Mouse (Mus musculus) thymus, postnatal 4 days (tissue): ENCODE results near the gene Six5.

Source experiments
- DNase-seq: peaks from one replicate; pipeline ENCODE4 v3.0.0; 2021

Six5 gene

DNA sequence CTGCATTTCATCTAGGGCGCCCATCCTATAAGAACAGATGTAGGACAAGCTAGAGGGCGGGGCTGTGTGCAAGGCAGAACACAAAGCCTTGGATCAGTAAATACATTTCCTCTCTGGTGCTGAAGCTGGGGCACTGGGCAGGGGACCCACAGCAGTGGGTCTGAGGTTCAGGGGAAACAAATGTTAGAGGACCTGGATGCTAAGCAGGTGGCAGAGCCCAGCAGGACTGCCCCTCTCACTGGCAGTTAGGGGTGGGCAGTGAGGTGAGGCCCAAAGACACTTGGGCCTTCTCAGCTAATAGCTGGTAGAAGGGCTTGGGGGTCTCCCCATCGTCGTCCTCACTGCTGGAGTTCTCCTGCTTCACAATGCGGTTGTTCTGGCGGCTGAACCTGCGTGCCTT is 4.4 kb downstream of the Six5 start:
- DNase-seq: no peak

DNA sequence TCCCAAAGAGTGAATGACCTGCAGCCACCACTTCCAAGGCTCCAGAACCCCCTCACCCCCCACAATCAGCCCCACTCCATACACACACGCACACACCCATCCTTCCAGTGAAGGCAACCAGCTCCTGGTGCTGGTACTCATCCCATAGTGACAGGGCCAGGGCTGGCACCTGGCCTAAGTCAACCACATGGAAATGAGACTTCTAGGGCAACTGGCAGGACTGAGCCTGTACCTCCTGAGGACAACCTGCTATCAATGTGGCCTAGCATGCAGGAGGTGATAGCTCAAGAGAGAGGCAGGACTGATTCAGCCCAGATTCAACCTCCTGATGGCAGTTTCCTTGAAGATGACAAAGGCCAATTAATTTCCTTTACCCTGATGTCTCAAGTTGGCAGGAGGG is 5.9 kb downstream of the Six5 start:
- no peak for DNase-seq

DNA sequence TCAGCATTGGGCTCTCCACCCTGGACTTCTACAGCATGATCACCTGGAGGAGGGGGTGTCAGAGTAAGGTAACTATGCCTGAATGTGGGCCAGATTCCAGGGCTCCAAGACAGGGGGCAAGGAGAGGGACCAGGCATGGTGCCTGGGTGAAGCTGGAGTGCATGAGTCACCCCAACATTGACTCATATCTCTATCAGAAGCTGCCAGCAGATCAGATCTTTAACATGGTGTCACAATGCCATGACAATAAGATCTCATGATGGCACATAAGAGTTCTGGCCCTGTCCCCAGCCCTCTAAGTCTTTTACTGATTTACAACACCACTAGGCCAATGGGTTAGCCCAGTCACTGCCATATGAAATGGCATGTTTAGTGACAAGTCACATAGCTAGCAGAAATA is 9.3 kb downstream of the Six5 start:
- DNase-seq: no peak

DNA sequence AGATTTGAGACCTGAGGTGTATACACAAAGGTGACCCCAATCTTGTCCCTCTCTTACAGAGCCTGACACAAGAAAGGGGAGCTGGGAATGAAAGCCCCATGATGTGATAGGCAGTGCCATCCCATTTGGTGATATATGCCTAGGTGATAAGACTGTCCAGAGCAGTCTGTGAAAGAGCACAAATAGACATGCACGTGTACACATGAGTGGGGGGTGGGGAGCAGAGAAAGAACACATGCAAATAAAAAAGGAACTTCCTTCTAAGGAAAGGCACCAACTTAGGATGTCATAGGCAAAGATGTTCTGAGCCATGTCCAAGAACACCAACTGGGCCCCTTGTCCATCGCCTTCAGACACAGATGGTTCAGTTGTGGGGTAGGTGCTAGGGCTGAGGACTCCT is 10.1 kb downstream of the Six5 start:
- DNase-seq: no peak

DNA sequence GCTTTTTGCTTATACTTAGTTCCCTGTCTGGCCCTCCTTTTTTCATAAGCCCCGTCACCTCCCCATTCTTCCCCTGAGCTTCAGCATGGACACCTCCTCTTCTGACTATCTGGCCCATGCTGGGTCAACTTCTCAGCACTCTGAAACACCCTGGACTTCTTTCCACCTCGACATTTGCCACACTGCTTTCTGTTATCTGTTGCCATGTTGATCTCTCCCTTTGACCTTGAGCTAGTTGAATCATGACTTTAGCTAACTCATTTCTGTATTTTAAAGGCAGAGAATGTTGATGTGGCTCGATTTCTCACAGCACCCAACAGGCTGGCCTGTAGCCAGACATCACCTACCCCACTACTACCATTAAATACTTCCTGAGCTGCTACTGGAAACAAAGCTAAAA is 13.0 kb downstream of the Six5 start:
- no peak for DNase-seq

DNA sequence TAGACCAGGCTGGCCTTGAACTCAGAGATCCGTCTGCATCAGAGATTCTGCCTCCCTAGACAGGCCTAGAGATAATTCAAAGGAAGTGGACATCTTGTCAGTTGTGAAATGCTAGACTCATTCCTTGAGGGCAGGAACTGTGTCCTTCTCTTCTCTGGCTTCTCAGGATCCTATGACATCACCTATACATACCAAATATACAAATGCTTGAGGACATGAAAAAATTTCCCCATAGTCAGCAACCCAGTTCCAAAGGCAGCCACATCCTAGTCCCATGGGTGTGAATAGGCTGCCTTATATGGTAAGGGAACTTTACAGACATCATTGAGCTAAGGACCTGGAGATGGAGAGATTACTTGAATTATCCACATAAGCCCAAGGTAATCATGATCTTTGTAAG is 15.2 kb downstream of the Six5 start:
- DNase-seq: no peak

DNA sequence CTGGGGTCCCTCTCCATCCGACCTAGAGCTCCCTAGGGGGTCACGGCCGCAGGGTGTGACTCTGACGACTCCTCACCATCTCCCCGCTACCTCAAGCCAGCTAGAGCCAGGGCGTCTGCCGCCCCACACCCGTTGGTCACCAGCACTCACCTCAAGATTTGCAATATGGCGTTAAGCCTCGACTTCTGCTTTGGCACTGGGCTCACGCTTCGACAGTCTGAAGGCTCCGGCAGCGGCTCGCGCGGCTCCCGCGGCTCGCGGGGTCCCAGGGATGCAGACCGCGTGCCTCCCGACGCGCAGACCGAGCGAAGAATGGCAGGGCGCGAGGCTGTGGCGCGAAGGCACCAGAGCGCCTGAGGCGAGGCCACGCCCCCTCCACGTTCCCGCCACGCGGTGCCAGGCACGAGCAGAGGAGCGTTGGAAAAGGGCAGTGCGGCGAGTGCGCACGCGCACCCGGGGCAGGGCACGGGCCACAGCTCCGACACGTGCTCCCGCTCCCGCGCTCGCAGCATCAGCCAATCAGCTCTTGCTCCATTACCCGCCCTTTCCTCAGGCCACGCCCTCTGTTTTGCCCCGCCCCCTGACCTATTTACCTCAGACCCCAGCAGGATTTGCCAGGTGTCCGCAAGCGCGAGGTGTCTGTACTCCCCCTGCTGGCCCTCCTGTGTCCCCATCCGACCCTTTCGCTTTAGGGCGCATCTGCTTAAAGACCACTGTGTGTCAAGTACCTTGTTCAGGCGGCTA is 23.8 kb downstream of the Six5 start, which contains the start of gene Gm4969:
Gm4969 (minus strand) TSS at position 341 of the 744 bp plus-strand sequence.
- peak; percentile 79 for DNase-seq

DNA sequence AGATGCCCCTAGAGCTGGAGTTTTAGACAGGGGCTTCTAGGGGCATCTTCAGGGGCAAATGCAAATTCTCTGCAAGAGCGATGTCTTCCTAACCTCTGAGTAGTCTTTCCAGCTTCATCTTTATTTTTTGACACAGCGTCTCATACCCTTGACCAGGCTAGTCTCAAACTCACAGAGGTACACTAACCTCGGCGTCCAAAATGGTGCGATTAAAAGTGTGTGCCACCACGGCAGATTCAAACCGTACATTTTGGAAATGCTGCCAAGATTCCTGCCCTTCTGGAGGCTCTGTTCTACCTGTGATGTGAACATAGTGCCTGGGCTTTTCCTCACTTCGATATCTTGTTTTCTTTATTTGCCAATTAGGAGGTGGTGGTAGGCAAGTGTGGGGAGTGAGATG is 24.7 kb downstream of the Six5 start:
- DNase-seq: no peak

DNA sequence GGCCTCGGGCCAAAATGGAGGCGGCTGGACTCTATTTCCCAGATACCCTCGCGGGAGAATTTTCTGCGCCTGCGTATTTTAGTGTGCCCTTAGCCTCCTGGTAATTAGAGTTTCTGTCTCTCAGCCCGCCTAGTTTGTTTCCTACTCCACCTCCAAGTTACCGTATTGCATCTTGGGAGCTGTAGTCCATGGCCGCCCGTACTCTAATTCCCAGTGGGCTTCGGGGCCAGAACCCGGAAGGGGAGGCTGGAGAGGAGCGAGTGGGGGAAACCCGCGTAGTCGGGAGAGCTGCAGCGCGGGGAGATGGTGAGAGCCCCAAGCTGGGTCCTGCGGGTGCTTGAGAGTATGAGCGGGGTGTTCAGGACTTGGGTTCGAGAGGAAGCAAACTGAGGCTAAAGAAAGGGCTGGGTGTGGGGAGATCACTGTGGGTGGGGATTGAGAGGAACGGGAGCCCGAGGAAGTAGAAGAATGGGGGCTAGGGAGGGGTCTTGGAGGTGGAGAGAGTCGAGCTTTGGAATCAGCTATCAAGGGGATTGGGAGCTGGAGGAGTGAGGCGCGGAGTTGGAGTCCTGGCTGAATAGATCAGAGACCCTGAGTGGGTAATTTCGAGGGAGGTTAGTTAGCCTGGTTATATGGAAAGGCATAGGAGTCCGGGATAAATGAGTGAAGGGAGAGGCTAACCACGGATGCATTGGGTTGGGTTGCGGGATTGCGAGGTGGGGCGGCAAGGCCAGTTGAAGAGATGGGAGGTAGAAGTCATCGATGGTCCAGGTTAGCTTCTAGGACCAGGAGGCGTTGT is 25.4 kb downstream of the Six5 start, which contains the start of gene Fbxo46:
Fbxo46 (plus strand) TSS at position 229 of the 799 bp plus-strand sequence.
- peak; percentile 87 for DNase-seq

DNA sequence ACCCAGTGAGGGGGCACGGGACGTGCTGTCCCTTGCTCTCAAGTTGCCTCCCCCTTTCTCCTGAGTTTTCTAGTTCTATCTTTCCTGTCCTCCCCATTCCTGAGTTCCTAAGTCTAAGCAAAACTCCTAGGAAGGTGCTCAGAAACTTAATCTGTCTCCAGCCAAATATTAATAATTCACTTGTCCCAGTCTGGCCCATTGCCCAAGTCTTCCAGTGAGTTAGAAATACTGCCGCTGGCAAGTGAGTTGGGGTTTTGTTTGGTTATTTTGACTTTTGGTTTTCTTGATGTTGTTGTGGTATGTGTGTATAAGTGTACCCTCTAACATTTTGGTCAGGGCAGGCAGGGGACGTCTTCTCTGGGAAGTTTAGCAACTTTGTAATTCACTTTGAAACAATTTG is 27.3 kb downstream of the Six5 start:
- DNase-seq: no peak

DNA sequence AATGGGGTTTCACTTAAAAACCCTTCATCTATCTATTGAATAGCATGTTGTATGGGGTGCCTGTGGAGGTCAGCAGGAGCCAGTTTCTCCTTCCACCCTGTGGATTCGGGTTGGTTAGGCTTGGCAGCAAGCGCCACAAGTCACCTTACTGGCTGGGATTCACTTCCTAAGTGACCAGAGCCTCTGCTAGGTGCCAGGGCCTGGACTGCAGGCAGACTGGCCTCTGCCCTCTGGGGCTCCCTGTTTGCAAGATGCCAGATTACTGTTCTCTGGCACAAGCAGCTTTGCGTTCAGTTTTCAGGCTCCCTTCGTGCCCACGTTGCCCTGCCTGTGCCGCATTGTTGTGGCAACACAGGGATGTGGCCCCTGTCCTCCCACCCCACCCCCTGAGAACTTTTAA is 30.3 kb downstream of the Six5 start:
- DNase-seq: no peak

DNA sequence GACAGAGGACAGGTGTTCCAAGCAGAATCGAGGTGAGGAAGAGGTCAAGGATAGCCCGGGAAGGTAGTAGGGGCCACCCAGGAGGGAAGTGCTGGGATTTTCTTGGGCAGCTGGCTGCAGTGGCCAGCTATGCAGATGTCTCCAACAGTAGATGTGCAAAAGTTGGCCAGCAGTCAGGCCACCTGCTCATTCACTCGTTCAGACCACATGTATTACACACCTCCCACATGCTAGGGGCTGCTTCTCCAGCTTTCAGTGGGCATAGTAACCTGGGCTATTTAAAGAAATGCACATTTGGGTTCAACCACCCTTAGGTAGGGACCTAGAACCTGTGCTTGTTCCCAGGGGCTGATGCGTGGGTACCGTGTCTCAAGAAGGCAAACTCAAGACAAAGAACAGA is 33.4 kb downstream of the Six5 start:
- no peak for DNase-seq

DNA sequence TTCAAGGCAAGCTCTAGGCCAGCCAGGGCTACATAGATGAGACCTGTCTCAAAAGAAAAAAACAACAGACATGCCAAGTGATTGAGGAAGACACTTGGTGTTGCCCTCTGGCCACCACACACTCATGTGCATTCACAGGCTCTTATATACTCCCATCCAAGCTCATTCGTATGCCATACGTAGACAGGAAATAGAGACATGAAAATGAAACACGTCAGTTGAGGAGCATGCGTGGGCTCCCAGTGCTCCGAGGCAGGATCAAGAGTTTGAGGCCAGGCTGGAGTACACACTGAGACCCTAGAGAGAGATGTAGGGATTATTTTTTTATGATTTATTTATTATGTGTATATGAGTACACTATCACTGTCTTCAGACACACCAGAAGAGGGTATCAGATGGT is 35.0 kb downstream of the Six5 start:
- DNase-seq: no peak

DNA sequence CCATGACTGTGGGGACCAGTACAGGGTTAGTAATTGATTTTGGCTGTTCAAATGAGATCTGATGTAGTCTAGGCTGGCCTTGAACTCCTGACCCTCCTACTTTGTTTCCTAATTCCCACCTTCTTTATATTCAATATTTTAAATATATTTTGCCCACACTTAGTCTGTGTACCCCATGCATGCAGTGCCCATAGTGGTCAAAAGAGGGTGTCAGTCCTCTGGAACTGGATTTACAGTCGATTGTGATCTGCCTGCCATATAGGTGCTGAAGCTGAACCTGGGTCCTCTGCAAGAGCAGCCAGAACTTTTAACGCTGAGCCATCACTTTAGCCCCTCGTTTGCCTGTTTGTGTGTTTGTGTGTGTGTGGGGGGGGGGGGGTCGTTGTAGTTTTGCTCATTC is 36.3 kb downstream of the Six5 start:
- DNase-seq: peak; percentile 46

DNA sequence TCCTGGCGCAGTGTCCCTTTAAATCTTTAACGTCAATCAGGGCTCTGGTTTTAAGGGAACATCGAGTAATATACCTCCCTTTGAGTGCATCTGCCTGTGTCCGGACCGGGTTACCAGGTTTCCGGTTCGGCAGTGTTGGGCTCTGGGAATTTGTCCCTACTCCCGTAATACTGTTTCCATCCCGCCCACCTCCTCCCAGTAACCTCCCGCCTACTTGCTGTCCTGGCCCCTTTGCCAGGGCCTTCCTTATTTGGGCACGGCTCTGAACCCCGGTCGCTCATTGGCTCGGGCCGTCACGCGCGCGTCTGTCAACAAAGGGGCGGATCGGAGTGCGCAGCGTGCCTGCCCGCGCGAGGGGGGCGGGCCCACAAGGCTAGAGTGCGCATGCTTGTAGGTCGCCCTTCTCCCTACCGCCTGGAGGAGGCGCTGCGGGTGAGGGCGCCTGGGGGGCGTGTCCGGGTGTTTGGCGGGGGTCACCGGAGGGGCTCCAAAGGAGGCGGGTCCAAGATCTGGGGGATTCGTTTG is 37.0 kb downstream of the Six5 start:
- peak; percentile 95 for DNase-seq

DNA sequence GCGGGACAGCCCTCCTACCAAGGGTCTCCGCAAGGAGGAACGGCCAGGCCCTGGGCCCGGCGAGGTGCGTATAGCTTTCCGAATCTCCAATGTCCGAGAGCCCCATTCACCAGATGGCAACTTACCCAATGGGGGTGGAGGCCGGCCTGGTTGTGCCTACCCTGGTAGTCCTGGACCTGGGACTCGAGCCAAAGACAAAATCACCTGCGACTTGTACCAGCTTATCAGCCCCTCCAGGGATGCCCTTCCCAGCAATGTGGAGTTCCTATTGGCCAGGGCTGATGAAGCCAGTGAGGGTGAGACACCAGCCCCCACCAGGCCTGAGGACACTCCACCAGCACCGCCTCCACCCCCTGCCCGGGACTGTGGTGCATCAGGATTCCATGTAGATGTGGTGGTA is 41.8 kb downstream of the Six5 start:
- DNase-seq: no peak

DNA sequence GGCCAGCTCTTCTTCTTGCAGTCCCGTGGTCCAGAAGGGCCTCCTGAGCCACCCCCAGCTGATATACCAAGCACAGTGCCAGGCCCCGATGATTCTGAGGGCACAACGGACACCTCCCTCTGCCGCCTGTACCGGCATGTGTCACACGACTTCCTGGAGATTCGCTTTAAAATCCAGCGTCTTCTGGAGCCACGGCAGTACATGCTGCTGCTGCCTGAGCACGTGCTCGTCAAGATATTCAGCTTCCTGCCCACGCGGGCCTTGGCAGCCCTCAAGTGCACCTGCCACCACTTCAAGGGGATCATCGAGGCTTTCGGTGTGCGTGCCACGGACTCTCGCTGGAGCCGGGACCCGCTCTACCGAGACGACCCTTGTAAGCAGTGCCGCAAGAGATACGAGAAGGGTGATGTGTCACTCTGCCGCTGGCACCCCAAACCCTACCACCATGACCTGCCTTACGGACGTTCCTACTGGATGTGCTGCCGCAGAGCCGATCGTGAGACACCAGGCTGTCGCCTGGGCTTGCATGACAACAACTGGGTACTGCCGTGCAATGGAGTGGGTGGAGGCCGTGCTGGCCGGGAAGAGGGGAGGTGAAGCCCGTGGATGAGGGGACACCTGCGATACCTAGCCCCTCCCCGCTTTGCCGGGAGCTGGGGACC is 42.4 kb downstream of the Six5 start:
- peak; percentile 41 for DNase-seq

DNA sequence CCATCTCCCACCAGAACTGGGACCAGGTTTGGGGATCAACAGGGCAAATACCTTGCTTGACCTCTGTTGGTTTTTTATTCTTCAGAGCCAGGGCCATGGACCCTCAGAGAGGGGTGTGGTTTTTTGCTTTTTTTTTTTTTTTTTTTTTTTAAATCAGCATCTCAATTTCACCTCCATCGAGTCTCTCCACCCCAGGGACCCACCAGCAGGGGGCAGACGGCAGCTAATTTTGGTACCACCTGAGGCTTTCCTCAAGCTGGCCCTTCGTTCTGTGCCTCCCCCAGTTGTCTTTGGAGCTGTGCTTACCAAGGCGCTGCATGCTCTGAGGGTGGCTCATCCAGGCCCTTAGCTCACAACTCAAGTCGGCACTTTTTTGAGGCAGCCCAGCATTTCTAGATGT is 43.0 kb downstream of the Six5 start:
- DNase-seq: peak; percentile 88

DNA sequence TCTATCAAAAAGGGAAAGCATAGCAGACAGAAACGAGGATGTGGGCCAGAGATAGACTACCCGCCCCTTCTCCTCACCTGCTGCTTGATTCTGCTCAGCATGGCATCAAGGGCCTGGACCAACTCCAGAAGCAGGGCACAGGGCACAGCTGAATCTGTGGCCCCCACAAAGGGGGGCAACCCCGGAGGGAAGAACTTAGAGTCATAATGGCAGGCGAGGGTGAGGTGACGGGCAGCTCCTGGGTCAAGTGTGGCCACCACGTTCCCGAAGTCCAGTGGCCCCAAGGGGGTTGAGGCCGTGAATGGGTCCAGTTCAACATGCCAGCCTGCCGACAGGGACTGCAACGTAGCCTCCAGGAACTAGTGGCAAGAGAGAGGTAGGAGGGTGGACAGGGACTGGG is 52.4 kb downstream of the Six5 start:
- no peak for DNase-seq

DNA sequence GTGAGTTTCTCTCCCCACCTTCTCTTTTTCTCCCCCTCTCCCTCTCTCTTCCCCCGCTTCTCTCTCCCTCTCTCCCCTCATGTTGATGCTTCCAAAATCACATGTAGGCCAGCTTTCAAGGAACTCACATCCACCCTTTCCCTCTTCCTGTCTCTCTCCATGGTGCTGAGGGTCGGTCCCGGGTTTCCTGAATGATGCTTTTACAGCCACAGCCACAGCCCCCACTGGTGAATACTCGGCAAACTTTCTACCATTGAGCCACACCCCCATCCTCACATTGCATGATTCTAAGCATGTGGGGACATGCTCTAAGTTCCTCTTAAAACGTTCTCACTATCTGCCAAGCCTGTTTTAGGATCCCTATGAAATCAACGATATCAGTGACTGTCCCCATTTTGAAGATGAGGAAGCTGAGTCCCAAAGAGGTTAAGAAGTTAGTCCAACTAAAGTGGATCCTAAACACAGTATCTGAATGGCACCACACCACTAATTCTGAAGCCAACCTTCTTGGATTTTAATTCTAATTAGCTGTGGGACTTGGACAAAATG is 53.2 kb downstream of the Six5 start:
- no peak for DNase-seq
